ENCODE assay signal across 19 mouse cellular contexts in the genomic region with DNA sequence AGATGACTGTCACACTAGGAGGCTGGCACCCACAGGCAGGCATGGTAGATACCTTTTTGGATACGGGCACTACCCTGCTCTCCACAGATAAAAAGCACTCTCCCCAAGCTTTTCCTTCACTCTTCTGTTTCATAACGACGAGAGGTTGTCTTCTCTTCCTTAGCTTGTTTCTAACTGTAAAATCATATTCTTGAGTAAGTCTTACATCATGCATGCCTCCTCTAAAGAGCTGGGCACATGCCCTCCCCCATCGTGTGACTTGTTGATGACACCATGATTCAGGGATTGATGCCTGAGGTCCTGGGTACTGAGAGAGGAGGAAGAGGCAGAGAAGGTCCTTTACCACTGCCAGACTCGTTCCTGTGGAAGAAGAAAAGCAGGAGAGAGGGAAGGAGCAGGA. TPM values are rescaled to one million over a fixed set of nuclear protein-coding genes. Genes with fewer than 3 reads are reported as not detected.
DNase-seq lines count a peak whose midpoint lies in the region; TF ChIP-seq lines count a peak whose summit lies in the region.
"Had no signal": no experiment of that assay in that cellular context is flagged by ENCODE, and none has a peak within 500 bp of the region (broad histone marks: within the 10 kb centered on the region; RNA-seq: fewer than 3 reads in every experiment).

No protein-coding gene starts in this region.

- TF ChIP-seq CTCF in gastrocnemius, adult 2 months (IDR thresholded peaks at IDR 0.05), result no peak
- TF ChIP-seq CTCF in bone marrow macrophage, adult 2 months (IDR thresholded peaks at IDR 0.05; ENCODE audit: low read depth, low read length), result no peak

- H3K27ac ChIP-seq in gastrocnemius, adult 2 months, result peak overlapping the region; percentile 53
- H3K27ac ChIP-seq in bone marrow macrophage, adult 2 months (ENCODE audit: insufficient read depth, low read depth, low read length), result peak overlapping the region; percentile 29; the same call in 1 of the 2 replicates
- H3K27ac ChIP-seq: embryonic facial prominence, embryonic 10.5 days; embryonic facial prominence, embryonic 12.5 days; forebrain, embryonic 13.5 days; forebrain, embryonic 15.5 days had no signal

- intact Hi-C loops in gastrocnemius, adult 2 months (cut with DNase I), result no loop called here
- intact Hi-C loops in gastrocnemius, postnatal 36 days (cut with DNase I), result no loop called here

- no peak for TF ChIP-seq POLR2A in bone marrow macrophage, adult 2 months (IDR thresholded peaks at IDR 0.05; ENCODE audit: borderline replicate concordance, low read depth, low read length)

- DNase-seq in gastrocnemius, adult 2 months, result no peak
- no peak for DNase-seq in gastrocnemius, postnatal 36 days
- DNase-seq in 416B (ENCODE audit: low read depth), result peak; percentile 14
- no peak for DNase-seq in frontal cortex, postnatal 10 days (ENCODE audit: low spot score in 2 of 2)
- no peak for DNase-seq in layer of hippocampus, postnatal 36 days
- DNase-seq: adrenal gland, adult 8-10 months; adrenal gland, postnatal 14 days; adrenal gland, postnatal 36 days; cerebellum, adult 11-12 months; cerebellum, adult 2 months; cerebellum, adult 9-10 months; cerebellum, postnatal 10 days; cerebellum, postnatal 25 days; forebrain, postnatal 0 days had no signal

- H3K4me3 ChIP-seq in gastrocnemius, adult 2 months, result no peak overlapping the region
- no peak overlapping the region for H3K4me3 ChIP-seq in bone marrow macrophage, adult 2 months (ENCODE audit: insufficient read depth, low read length)
- H3K4me3 ChIP-seq: embryonic facial prominence, embryonic 10.5 days; embryonic facial prominence, embryonic 12.5 days; forebrain, embryonic 13.5 days; forebrain, embryonic 15.5 days had no signal

- peaks cover 27% of the 10 kb centered on the region for H3K4me1 ChIP-seq in bone marrow macrophage, adult 2 months (ENCODE audit: control insufficient read depth, insufficient read depth, low read length)

RNA-seq across cellular contexts. Expression of gene Amotl1, which starts 24.7 kb away (rescaled TPM):
- total RNA-seq in gastrocnemius, adult 2 months (2021), result 100 to 1,000 TPM; 397 to 399 TPM
- 100 to 1,000 TPM; 276 to 313 TPM for total RNA-seq in gastrocnemius, postnatal 36 days (2021)
- 0.37 and 0.46 TPM in 2 replicates for polyA plus RNA-seq in bone marrow macrophage, adult 2 months (2012; ENCODE audit: insufficient read depth, insufficient read length, missing spikeins)
- 10 to 100 TPM; 14.3 to 16.1 TPM for total RNA-seq in layer of hippocampus, postnatal 36 days (2021)

Comparison
In these comparisons a context has a peak if more than half of its experiments do, and no peak if none do; other contexts are left out.
1. RNA of gene Amotl1, which starts 24.7 kb away (total RNA-seq): 397 to 399 TPM in gastrocnemius, adult 2 months and 276 to 313 TPM in gastrocnemius, postnatal 36 days; 14.3 to 16.1 TPM in layer of hippocampus, postnatal 36 days; every median in the first group is over 10 times any median in the second.